Mouse (Mus musculus): ENCODE measurements around the gene Misp. TPM values are rescaled to one million over a fixed set of nuclear protein-coding genes. Genes with fewer than 3 reads are reported as not detected.

Misp gene
- not detected for polyA plus RNA-seq (2017; shearing (Covaris generic))

GRCm38 (mm10) chr10:79820782-79821181 lies at the start of gene Misp:
Misp (plus strand) TSS chr10:79820989.

DNA sequence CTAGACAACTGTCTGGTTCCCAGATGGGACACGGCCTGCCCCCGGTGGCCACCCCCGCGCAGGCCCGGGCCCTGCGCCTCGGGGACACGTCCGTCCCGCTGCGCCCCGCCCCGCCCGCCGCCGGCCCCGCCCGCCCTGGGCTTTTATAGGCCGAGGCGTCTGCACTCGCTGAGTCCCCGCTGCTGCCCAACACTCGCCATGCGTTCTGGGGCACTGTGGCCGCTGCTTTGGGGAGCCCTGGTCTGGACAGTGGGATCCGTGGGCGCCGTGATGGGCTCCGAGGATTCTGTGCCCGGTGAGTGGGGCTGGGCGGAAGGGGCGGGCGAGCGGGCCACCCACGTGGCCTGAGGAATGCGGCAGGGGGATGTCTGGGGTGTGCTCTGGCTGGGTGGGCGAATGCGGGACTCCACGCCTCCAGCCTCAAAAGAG lies 43.7 kb upstream of the Misp start, which contains the start of gene Fstl3:
Gene Fstl3, plus strand, starts transcription at position 170 of the 429 bp plus-strand sequence.

DNA sequence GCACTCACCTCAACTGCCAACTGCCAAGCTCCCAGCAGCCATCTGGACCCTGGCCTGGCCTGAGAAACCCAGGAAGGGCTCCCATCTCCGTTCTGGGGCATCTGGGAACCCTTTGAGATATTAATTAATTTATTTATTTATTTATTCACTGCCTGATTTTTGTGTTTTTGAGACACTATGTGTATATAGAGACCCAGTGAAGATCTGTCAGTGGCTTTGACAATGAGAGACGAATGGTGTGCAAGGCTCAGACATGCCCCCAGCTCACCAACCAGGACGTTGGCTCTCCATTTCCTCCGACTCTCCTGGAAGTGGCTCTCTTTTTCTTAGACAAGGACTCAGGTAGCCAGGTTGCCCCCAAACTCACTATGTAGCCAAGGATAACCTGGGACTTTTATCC lies 29.9 kb upstream of the Misp start, which contains the start of gene Prss57:
Gene Prss57, minus strand, starts transcription at position 101 of the 400 bp plus-strand sequence.

GRCm38 (mm10) chr10:79793051-79793737 lies 27.6 kb upstream of the Misp start, which contains the start of gene Palm:
Palm (plus strand) TSS chr10:79793572.

GRCm38 (mm10) chr10:79853860-79854795 lies 33.3 kb downstream of the Misp start, which contains the start of gene Ptbp1:
Ptbp1 (plus strand) TSS chr10:79854427.

GRCm38 (mm10) chr10:79874290-79874862 lies 53.6 kb downstream of the Misp start, which contains the start of the genes Prtn3 and Plppr3:
Prtn3 (plus strand) TSS chr10:79874476.
Plppr3 (minus strand) TSS chr10:79874634.

Other genes starting within 250 kb of the Misp start
- not detected for gene Theg, start 233.7 kb upstream of the Misp start, polyA plus RNA-seq (2017; shearing (Covaris generic))
- gene C2cd4c, start 207.0 kb upstream of the Misp start, polyA plus RNA-seq (2017; shearing (Covaris generic)): not detected
- gene Shc2, start 183.1 kb upstream of the Misp start, polyA plus RNA-seq (2017; shearing (Covaris generic)): not detected
- gene Odf3l2, start 175.3 kb upstream of the Misp start, polyA plus RNA-seq (2017; shearing (Covaris generic)): not detected
- gene Madcam1, start 156.4 kb upstream of the Misp start, polyA plus RNA-seq (2017; shearing (Covaris generic)): 0.40 TPM
- 29.7 TPM for gene Tpgs1, start 151.6 kb upstream of the Misp start, polyA plus RNA-seq (2017; shearing (Covaris generic))
- 12.9 TPM for gene Cdc34, start 138.8 kb upstream of the Misp start, polyA plus RNA-seq (2017; shearing (Covaris generic))
- 0.63 TPM for gene Gzmm, start 132.0 kb upstream of the Misp start, polyA plus RNA-seq (2017; shearing (Covaris generic))
- 186 TPM for gene Bsg, start 116.5 kb upstream of the Misp start, polyA plus RNA-seq (2017; shearing (Covaris generic))
- not detected for gene Hcn2, start 104.4 kb upstream of the Misp start, polyA plus RNA-seq (2017; shearing (Covaris generic))
- 35.6 TPM for gene Polrmt, start 74.4 kb upstream of the Misp start, polyA plus RNA-seq (2017; shearing (Covaris generic))
- gene Fgf22, start 65.9 kb upstream of the Misp start, polyA plus RNA-seq (2017; shearing (Covaris generic)): not detected
- 4.2 TPM for gene Rnf126, start 54.0 kb upstream of the Misp start, polyA plus RNA-seq (2017; shearing (Covaris generic))
- gene Fstl3, start 43.7 kb upstream of the Misp start, polyA plus RNA-seq (2017; shearing (Covaris generic)): 0.52 TPM
- not detected for gene Prss57, start 30.0 kb upstream of the Misp start, polyA plus RNA-seq (2017; shearing (Covaris generic))
- 0.27 TPM for gene Palm, start 27.4 kb upstream of the Misp start, polyA plus RNA-seq (2017; shearing (Covaris generic))
- gene Ptbp1, start 33.4 kb downstream of the Misp start, polyA plus RNA-seq (2017; shearing (Covaris generic)): 357 TPM
- not detected for gene Prtn3, start 53.5 kb downstream of the Misp start, polyA plus RNA-seq (2017; shearing (Covaris generic))
- gene Plppr3, start 53.6 kb downstream of the Misp start, polyA plus RNA-seq (2017; shearing (Covaris generic)): 5.6 TPM
- not detected for gene Elane, start 65.3 kb downstream of the Misp start, polyA plus RNA-seq (2017; shearing (Covaris generic))
- not detected for gene Cfd, start 69.9 kb downstream of the Misp start, polyA plus RNA-seq (2017; shearing (Covaris generic))
- 18.3 TPM for gene Med16, start 87.9 kb downstream of the Misp start, polyA plus RNA-seq (2017; shearing (Covaris generic))
- 3.7 TPM for gene Gm26602, start 89.9 kb downstream of the Misp start, polyA plus RNA-seq (2017; shearing (Covaris generic))
- 0.24 TPM for gene Kiss1r, start 96.0 kb downstream of the Misp start, polyA plus RNA-seq (2017; shearing (Covaris generic))
- gene R3hdm4, start 100.2 kb downstream of the Misp start, polyA plus RNA-seq (2017; shearing (Covaris generic)): 205 TPM
- 7.4 TPM for gene Arid3a, start 106.1 kb downstream of the Misp start, polyA plus RNA-seq (2017; shearing (Covaris generic))
- 79.7 TPM for gene Wdr18, start 139.2 kb downstream of the Misp start, polyA plus RNA-seq (2017; shearing (Covaris generic))
- gene Grin3b, start 149.7 kb downstream of the Misp start, polyA plus RNA-seq (2017; shearing (Covaris generic)): 0.22 TPM
- gene Tmem259, start 163.3 kb downstream of the Misp start, polyA plus RNA-seq (2017; shearing (Covaris generic)): 3.8 TPM
- 1,134 TPM for gene Cnn2, start 167.6 kb downstream of the Misp start, polyA plus RNA-seq (2017; shearing (Covaris generic))
- gene Abca7, start 175.5 kb downstream of the Misp start, polyA plus RNA-seq (2017; shearing (Covaris generic)): 62.4 TPM
- 911 TPM for gene Arhgap45, start 195.7 kb downstream of the Misp start, polyA plus RNA-seq (2017; shearing (Covaris generic))
- gene Polr2e, start 218.8 kb downstream of the Misp start, polyA plus RNA-seq (2017; shearing (Covaris generic)): 250 TPM
- 504 TPM for gene Gpx4, start 226.2 kb downstream of the Misp start, polyA plus RNA-seq (2017; shearing (Covaris generic))